Mouse (Mus musculus): ENCODE measurements around the gene Syn3.

The Syn3 gene

DNA sequence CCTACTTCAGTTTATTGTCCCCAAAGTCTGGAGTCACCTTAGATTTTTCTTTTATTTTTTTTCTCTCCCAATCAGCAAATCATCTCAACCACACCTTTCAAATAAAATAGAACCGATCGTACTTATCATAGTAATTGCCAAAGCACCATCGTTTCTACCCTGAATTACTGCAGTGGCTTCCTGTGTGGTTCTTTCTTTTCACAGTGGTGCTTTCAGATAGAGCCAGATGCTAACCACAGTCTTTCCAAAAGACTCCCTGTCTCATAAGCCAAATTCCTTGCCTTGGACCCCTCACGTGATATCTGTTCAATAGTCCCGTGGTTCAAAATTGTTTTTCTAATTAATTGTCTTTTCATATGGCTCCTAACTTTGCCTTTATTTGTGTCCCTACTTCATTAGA, 221.4 kb downstream of the Syn3 start:
- no peak for DNase-seq (ENCODE audit: low spot score)

DNA sequence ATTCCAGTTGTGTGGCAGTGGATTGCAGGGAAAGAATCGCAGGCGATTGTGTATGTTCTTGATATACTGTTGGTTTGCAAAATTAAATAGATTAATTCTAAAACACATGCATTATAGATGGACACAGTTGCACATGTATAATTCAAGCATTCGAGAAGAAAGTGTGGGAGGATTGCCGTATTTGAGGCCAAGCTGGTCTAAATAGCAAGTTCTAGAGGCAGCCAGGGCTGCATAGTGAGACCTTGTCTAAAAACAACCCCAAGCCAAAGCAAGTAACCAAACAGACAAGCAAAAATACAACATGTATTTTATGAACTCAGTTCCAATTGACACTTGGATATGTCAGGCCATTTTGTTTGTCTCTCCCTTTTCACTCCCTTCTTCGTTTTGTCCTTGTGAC, 223.1 kb downstream of the Syn3 start:
- DNase-seq (ENCODE audit: low spot score): no peak

DNA sequence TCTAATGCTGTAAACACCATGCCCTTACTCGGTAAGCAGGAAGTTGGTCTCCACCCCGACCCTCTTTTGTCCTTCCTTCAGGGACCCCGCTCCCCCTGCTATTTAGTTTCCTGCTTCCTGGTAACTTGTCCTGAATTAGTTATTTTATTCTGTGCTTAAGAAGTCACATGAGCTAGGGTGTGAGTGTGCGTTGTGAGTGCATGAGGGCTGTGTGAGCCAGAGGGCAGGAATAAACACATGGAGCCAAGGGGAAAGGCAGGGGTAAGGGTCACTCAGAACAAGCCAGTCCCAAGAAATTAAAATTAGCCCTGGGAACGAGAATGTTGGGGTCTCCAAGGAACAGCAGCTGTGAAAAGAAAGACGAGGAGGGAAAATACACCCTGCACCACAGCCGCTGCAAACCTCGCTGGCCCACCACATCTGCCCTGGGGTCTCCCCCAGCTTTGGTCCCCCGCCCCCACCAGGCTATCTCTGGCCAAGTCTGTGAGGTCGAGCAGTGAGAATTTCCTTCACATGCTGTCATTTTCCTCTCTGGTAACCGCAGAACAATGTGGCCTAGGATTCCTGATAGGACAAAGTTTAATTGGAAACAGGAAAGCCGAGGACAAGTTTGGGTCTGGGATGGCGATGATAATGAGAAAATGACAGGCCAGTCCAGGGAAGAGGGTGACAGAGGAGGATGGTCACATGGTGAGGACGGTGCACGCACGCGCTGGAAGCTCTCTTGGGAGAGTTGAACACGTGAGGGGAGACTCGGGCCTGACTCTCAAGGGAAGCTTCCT, 225.1 kb downstream of the Syn3 start:
- no peak for DNase-seq (ENCODE audit: low spot score)

DNA sequence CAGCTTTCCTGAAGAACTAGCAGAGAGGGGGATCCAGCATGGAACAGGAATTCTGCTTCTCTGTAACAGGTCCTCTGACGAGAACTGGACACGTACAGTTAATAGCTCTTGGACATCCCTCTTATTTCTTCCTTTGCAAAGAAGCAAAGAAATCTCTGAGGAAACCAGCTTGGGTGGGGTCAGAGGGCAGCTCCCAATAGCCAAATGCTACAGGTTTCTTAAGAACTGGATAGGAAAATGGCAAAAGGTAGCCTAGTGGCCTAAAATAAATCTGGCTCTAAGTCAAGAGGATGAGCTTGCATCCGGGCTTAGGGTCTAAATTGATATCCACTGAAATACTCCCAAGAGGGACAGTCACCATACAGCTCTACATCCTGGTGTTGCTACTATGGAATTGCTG, 225.9 kb downstream of the Syn3 start:
- no peak for DNase-seq (ENCODE audit: low spot score)

DNA sequence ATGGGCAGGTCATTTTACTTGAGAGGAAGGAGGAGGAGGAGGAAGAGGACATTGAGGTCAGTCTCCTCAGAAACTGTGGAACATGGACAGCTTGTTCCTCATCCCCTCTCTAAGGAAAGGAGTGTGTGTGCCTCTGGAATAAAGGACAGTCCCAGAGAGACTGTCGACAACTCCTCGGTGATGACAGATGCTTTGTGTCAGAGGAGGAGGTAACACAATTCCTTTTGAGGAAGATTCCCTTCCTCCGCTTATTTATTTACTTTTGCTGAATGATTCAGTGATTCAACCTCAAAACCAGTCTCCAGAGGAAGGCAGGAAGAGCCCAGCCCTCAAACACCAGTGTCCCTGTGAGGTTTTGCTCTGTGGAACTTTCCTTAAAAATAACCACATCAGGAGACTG, 228.4 kb downstream of the Syn3 start:
- no peak for DNase-seq (ENCODE audit: low spot score)

DNA sequence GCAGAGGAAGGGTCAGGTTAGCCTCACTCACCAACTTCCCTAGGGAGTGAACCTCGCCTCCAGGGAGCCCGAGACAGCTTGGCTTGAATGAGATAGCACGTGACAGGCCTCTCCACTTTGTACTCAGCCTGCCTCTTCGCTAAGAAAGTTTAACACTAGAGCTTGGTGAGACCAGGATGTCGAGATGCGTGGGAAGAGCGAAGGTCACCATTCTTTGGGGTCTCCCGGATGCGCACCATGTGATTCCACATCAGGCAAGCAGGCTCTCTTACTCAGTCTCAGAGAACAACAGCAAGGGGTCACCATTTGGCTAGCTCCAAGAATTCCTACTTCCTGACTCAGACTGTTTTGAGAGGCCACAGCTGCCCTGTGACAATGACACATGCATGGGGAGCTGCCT, 234.1 kb downstream of the Syn3 start:
- DNase-seq (ENCODE audit: low spot score): no peak

DNA sequence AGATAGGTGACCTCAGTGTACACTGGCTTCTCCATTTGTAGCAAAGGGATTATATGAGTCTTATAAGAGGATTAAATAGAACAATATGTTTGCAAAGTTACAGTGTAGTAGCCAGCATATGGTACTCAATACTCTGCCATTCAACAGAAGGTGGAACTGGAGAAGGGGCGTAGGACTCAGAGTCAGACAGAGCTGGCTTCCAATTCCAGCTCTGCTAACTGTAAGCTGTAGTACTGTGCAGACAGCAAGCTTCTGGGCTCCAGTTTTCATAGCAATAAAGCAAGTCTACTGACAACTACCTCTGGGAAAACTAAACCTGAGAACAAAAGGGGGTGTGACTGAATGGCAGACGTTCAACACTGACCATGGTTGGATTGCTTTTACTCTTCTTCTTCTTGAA, 237.0 kb downstream of the Syn3 start:
- DNase-seq (ENCODE audit: low spot score): no peak

DNA sequence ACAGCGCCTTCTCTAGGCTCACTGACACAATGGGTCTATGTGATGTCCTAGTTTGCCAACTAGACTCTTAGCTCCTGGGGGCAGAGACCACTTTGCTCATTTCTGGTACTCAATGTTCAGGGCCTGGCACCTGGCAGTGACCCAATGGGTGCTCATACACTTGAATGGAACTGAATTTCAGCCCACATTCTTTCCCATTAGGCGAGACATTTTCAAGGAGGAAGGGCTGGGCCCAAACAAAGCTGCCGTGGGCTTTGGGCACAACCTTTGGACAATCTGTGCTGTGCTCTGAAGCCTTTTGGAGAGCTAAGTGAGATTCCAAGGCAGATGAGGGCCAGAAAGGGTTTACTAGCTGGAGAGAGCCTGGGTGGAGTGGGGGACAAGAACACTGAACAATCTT, 239.7 kb downstream of the Syn3 start:
- no peak for DNase-seq (ENCODE audit: low spot score)

DNA sequence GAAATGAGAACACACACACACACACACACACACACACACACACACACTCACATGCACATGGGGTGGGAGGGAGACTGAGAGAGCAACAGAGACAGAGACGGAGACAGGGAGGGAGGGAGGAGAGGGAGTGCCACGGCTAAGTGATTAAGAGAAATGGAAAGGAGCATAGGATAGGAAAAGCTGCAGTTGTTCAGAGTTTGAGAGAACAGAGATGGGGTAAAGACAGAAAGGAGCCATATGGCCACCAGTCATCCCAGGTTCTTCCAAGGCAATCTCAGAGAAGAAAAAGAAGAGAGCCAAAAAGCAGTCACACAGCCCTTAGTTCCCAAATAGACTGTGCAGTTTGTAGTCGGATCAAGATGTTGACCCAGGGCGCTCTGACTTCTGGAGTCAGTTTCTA, 240.7 kb downstream of the Syn3 start:
- no peak for DNase-seq (ENCODE audit: low spot score)

DNA sequence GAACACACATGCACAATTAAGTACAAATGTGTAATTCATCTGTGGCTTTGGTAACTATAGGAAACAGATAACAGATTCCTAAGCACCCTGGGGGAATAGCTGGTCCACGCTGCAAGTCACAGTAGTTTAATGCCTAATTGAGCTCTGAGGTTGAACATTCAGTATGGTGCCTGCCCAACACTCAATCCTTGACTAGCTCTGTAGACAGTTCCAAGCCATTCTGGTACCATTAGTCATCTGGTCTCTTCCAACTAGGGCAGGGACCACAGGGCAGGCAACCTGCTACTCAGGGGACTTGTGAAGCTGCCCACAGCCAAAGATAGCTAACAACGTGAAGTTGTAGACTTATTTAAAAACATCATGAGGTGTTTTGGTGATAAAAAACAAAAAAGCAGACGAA, 241.7 kb downstream of the Syn3 start:
- DNase-seq (ENCODE audit: low spot score): no peak

DNA sequence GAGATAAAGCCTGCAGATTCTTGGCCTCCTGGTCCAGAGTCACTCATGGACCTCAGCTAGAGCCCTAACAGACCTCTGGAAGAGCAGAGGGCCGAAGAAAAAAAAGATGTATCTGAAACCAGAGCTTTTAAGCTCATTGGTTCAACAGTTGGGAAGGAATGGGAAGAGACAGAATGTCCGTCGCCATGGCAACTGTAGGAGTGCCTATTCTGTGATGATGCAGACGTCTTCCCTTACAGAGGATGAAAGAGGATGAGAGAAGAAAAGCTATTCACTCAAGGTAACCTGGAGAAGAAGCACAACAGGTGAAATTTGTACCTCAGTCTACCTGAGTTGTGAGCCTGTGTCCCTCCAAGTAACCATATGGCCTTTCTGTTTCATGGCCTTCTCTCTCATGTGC, 242.5 kb downstream of the Syn3 start:
- DNase-seq (ENCODE audit: low spot score): no peak

DNA sequence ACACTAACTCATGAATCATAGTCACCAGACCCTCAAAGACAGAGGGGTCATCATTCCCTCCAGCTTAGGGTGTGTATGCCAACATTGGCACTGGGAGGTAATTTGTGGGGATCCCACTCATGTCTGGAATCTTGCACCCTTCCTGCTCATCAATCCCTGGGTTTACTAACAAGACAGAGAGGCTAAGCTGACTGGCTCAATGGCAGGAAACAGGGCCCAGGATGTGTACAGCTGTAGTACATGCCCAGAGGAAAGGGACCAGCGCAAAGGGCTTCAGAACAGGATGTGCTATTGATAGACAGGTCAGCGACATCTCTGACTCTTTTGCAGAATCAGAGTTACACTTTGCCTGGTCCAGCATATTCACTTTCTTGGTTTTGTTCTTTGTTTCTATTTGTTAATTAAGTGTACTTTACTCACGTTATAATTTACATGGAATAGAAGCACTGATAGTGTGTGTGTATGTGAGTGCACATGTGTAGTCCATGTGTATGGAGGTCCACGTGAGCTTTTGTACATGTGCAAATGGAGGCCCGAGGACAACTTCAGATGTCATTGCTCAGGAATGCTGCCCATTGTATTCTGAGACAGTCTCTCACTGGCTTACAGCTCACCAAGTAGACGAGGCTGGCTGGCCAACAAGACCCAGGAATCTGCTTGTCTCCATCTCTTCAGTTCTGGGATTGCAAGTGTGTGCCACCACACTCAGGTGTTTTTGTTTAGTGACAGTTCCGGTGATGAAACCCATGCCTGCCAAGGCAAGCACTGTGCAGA, 248.4 kb downstream of the Syn3 start:
- DNase-seq (ENCODE audit: low spot score): no peak

DNA sequence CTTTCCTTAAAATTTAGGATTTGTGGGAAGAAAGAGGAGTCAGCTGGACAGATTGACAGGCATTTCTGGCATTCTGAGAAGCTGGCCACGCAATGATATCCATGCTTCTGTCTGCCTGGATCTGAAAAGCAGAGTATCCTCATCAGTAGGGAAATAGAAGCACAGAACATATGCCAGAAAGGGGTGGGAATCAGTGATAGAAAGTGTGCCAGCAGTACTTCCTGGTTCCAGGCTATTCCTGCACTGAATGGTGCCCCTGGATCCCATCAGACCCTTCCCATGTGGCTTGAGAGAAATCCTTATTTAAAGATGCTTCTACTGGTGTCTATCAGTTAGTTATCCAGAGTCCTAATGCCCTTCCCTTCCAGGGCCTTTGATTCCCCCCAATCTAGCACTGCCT, 249.4 kb downstream of the Syn3 start:
- DNase-seq (ENCODE audit: low spot score): no peak

DNA sequence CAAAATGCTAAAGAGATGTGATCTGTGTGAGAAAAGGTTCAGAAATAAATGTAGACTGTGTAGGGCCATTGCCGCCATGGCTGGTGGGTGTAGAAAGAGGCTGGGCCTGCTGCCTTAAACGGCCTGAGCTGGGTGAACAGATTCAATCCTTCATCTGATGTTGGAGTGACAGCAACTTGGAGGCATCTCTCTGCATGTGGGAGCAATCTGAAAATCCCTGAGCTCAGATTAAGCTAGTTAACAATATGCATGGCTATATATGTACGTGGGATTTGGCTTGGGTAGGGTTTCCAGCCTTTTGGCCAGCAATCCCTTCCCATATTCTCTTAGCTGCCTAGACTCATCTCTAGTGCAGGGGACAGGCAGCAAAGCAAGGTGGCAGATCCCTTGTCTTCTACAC, 249.9 kb downstream of the Syn3 start:
- DNase-seq (ENCODE audit: low spot score): no peak

DNA sequence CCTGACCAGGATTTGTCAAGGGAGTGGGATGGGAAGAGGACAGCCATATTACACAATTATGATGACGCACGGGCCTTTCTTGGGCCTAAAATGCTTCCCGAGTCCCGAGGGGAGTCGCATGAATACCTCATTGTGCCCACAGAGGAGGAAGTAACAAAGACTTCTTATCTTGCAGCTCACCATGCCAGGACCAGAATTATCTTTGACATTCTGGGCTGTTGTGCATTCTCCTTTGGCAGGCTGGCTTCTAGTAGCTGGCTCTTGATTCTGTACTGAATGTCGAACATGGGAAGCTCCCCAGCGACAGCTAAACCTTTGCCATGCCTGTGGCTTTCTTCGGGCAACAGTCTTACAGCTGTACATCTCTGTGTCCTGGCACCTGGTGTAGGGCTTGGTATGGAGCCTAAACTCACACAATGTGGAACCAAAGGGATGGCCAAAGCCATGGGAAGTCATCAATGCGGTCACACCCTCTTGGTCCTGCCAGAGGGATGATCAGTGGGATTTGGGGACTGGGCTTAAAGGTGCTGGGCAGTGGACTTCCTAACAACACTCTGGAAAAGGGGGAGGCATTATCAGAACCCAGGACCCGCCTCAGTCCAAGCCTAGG, 250.5 kb downstream of the Syn3 start:
- DNase-seq (ENCODE audit: low spot score): no peak

DNA sequence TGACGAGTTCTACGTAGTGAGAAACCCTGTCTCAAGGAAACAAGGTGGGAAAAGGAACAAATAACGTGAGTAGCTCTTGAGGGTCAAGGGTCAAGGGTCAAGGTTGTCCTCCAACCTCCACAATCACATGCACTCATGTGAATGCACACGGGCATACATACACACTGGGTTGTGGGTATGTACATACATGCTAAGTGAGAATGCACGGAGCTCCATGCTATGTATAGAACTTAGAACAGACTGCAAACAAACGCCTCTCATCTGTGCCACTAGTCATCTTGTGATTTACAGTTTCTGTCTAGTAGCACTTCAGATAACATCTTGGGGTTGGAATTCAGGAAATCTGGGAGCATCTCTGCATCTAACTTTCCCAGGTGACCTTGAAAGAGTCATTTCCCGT, 253.3 kb downstream of the Syn3 start:
- DNase-seq (ENCODE audit: low spot score): no peak

DNA sequence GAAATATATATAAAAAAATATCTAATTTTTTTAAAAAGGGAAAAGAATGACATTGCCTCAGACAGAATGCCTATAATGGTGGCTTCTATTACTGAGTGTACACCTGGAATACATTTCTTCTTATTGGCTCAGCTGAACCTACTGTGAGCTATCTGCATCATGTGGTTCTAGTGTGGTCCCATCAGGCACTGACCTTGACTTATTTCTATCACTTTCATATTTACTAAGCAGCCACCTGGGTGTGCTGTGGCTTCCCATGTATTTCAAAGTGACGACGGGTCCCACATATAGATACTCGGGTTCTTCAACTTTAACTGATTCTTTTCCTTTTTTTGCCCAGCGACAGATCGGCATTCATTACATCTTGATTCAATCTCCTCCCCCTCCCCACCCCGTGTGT, 255.2 kb downstream of the Syn3 start:
- no peak for DNase-seq (ENCODE audit: low spot score)

DNA sequence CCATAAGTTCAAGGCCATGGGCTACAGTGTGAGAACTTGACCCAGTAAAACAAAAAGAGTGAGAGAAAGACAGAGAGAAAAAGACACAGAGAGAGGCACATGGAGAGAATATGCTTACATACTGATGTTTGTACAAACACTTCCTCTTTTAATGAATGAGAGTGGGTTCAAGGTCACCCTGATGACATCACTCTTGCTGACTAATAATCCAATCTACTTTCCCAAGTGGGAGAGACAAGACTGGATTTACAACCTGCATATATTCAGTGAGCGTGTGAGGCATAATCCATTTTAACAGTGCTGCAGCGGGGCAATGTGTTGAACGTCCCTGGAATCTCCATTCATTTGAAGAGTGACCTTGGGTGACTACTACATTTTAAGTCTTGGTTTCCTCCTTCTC, 256.0 kb downstream of the Syn3 start:
- DNase-seq (ENCODE audit: low spot score): no peak

DNA sequence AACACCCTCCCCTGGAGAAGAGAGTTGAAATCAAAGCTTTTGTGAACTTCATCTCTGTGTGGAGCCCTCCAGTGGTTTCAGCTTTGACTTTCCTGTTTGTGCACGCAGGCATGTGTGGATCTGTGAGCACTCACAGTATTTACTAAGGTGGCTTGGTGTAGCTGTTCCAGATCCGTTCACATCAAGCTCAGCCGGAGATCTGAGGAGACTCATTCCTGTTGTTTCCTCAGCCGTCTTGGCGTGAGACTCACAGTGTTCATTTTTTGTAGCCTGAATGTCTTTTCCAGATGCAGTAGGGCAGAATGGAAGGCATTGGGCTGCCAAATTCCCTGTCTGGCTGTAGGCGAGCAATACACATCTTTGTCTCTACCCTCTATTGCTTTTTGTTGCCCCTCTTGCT, 268.7 kb downstream of the Syn3 start:
- DNase-seq (ENCODE audit: low spot score): no peak

DNA sequence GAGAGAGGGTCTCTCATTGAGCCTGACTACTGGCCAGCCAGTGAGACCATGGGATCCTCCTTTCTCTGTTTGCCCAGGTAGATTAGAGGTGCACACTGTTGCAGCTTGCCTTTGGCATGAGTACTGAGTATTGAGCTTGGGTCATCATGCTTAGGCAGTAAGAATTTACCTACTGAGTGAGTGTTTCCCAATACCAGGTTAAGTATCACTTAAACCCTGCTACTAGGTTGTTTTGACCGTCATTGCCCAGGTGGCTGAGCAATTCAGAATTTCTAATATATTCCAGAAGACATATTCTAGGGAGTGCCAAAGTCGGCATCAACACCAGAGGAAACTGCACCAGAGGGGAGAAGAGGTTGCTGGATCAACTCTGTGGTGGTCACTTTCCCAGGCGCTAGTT, 273.2 kb downstream of the Syn3 start:
- DNase-seq (ENCODE audit: low spot score): no peak

DNA sequence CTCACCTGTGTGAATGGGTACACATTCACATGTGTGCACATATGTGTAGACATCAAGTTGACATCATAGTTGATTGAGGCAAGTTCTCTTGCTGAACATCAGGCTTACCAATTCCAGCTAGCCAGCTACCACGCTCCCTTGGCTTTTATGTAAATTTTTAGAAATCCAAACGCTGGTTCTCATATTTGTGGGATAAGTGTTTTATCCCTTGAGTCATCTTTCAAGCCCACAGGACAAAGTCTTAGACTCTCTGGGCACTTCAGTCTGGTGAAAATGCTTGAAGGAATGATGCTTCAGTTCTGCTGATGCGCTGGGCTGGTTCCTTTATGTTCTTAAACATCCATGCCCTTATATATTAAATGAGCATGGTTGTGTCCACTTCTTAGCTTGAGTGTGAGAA, 279.7 kb downstream of the Syn3 start:
- DNase-seq (ENCODE audit: low spot score): no peak

DNA sequence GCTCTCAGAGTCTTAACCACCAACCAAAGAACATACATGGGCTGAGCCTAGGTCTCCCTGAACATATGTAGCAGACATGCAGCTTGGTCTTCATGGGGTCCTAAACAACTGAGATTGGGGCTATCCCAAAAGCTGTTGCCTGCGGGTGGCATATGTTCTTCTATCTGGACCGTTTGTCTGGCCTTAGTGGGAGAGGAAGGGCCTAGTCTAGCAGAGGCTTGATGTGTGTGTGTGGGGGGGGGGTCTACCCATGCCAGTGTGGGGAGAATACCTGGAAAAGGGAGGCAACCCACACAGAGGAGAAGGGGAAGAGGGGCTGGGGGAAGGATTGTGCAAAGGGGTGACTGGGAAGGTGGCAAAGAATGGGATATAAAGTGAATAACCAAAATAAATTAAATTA, 281.9 kb downstream of the Syn3 start:
- no peak for DNase-seq (ENCODE audit: low spot score)

DNA sequence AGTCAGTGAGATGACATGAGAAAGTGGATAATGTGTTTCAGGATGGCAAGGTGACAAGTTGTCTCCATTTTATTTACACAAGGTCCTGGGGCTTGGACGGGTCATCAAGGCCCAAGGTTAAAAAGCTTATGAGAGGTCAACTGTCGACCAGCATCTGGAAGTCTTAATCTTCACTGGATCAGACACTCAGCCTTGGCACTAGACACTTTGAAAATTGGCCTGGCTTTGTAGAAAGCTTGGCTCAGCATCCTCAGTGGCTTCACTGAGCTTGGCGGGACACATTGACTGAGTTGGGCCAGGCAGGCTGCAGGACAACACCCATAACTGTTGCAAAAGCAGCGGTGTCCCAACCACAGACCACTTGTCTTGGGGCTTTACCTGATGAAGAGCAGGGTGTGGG, 286.6 kb downstream of the Syn3 start:
- no peak for DNase-seq (ENCODE audit: low spot score)
